Mouse (Mus musculus) limb, embryonic 14.5 days (tissue): Measurements from ENCODE around the gene Fam53b. TPM values are rescaled to one million over a fixed set of nuclear protein-coding genes. Genes with fewer than 3 reads are reported as not detected.

ENCODE experiments used
- ATAC-seq: fragments of 200-750 bp; cut with Nextera tagmentation; 2 replicates; pipeline ENCODE4 v1.8.0; 2017; ENCODE audit warnings: low read depth, moderate number of reproducible peaks, moderate TSS enrichment; ENCODE audit not compliant: low FRiP score
- DNase-seq: peaks from one replicate; pipeline ENCODE4 v3.0.0-alpha.2; 2015; ENCODE audit warnings: low spot score
- H3K27ac ChIP-seq: fragments of 300-500 bp; sonication (generic); replicated peaks from 2 replicates; pipeline ENCODE4 v1.5.1; 2014; ENCODE audit warnings: low read depth, mild to moderate bottlenecking, low read length, moderate library complexity, mixed read lengths
- H3K27me3 ChIP-seq: fragments of 300-500 bp; sonication (generic); 2 replicates; pipeline ENCODE4 v1.6.1; 2014; ENCODE audit warnings: low read length, mixed read lengths; ENCODE audit not compliant: control insufficient read depth, insufficient read depth
- H3K36me3 ChIP-seq: fragments of 300-500 bp; sonication (generic); 2 replicates; pipeline ENCODE4 v1.6.1; 2014; ENCODE audit warnings: mild to moderate bottlenecking, low read length, moderate library complexity, mixed read lengths; ENCODE audit not compliant: control insufficient read depth, insufficient read depth
- H3K4me1 ChIP-seq: fragments of 300-500 bp; sonication (generic); 2 replicates; pipeline ENCODE4 v1.6.1; 2014; ENCODE audit warnings: antibody characterized with exemption, low read length, mixed read lengths; ENCODE audit not compliant: control insufficient read depth, insufficient read depth
- H3K4me2 ChIP-seq: fragments of 300-500 bp; sonication (generic); replicated peaks from 2 replicates; pipeline ENCODE4 v1.6.1; 2014; ENCODE audit warnings: low read depth, mild to moderate bottlenecking, low read length, moderate library complexity; ENCODE audit not compliant: severe bottlenecking
- H3K4me3 ChIP-seq: fragments of 300-500 bp; sonication (generic); replicated peaks from 2 replicates; pipeline ENCODE4 v1.5.1; 2014; ENCODE audit warnings: low read length
- H3K9ac ChIP-seq: fragments of 300-500 bp; sonication (generic); 2 replicates; pipeline ENCODE4 v1.6.1; 2014; ENCODE audit warnings: mild to moderate bottlenecking, low read depth, low read length, moderate library complexity; ENCODE audit not compliant: severe bottlenecking
- H3K9me3 ChIP-seq: fragments of 300-500 bp; sonication (generic); 2 replicates; pipeline ENCODE4 v1.6.1; 2016; ENCODE audit warnings: low read length; ENCODE audit not compliant: control insufficient read depth
- POLR2A ChIP-seq: fragments of 200-500 bp; IDR thresholded peaks from 2 replicates; pipeline ENCODE4 v1.8.0; 2012; ENCODE audit warnings: inconsistent platforms, mild to moderate bottlenecking, moderate library complexity, borderline replicate concordance; ENCODE audit not compliant: insufficient read depth, insufficient read length; ENCODE audit errors: extremely low read depth
- WGBS: fragments of 180-500 bp; shearing (Covaris S2); extraction: QIAGEN DNeasy Blood & Tissue Kit; methylation state at CpG from one replicate; pipeline ENCODE4 v1.1.7; 2014; 5-methylcytosine and 5-hydroxymethylcytosine counted together
- polyA plus RNA-seq, 2 experiments: library from polyadenylated mRNA; depleted of rRNA in 1 of 2; stranded (reverse) in 1 of 2; unstranded in 1 of 2; fragments of >200 nt; fragmentation: Nextera tagmentation in 1 of 2; extraction: Ambion mirVana in 1 of 2; gene quantifications; 2 replicates each; pipeline versions ENCODE4 v1.2.1 to v1.2.3; 2012 to 2014

Gene Fam53b
- polyA plus RNA-seq, 2 experiments, result 15.1 to 20.8 TPM

GRCm38 (mm10) chr7:132761409-132761808, 52.3 kb downstream of the Fam53b start:
- H3K9me3 ChIP-seq, result no peaks in the 10 kb centered on the region
- H3K27me3 ChIP-seq, result no peaks in the 10 kb centered on the region
- no peak for DNase-seq
- no peak for TF ChIP-seq POLR2A
- peaks cover 42% of the 10 kb centered on the region for H3K36me3 ChIP-seq
- 86% methylated on average over 2 of the region's 2 CpGs for WGBS
- H3K27ac ChIP-seq, result no peak overlapping the region
- no peak overlapping the region for H3K4me3 ChIP-seq
- no peak overlapping the region for H3K9ac ChIP-seq
- ATAC-seq, result no peak
- no peak overlapping the region for H3K4me2 ChIP-seq
- peaks cover 10% of the 10 kb centered on the region for H3K4me1 ChIP-seq

- H3K9me3 ChIP-seq, result no peaks in the 10 kb centered on the region
- 79% methylated on average over 6 of the region's 6 CpGs for WGBS
- ATAC-seq (no peak), DNase-seq (no peak)
- H3K27me3 ChIP-seq, result no peaks in the 10 kb centered on the region
- peaks cover 38% of the 10 kb centered on the region for H3K36me3 ChIP-seq
- no peak overlapping the region for H3K9ac ChIP-seq
- no peak overlapping the region for H3K27ac ChIP-seq
- no peak overlapping the region for H3K4me2 ChIP-seq
- H3K4me3 ChIP-seq, result no peak overlapping the region
- no peak for TF ChIP-seq POLR2A
- H3K4me1 ChIP-seq, result peaks cover 7% of the 10 kb centered on the region; the same call in 1 of the 2 replicates
These were observed 53.0 kb downstream of the Fam53b start for GRCm38 (mm10) chr7:132760589-132761180.

- H3K36me3 ChIP-seq, result peaks cover 38% of the 10 kb centered on the region
These were observed 53.8 kb downstream of the Fam53b start for GRCm38 (mm10) chr7:132759926-132760325.

GRCm38 (mm10) chr7:132759405-132759891, 54.2 kb downstream of the Fam53b start:
- ATAC-seq (no peak), DNase-seq (no peak)
- Histone ChIP-seq H3K9me3 (no peaks in the 10 kb centered on the region), H3K9ac (no peak overlapping the region), H3K4me2 (no peak overlapping the region), H3K36me3 (peaks cover 36% of the 10 kb centered on the region), H3K27me3 (no peaks in the 10 kb centered on the region), H3K4me3 (no peak overlapping the region), H3K4me1 (peaks cover 15% of the 10 kb centered on the region), H3K27ac (no peak overlapping the region)
- WGBS, result 97% methylated on average over 19 of the region's 22 CpGs
- TF ChIP-seq POLR2A, result no peak

More at GRCm38 (mm10) chr7:132759926-132760325, 53.8 kb downstream of the Fam53b start:
- 91% methylated on average over 6 of the region's 6 CpGs for whole genome bisulfite sequencing
- Histone ChIP-seq H3K4me1 (peaks cover 10% of the 10 kb centered on the region), H3K4me3 (no peak overlapping the region), H3K9ac (no peak overlapping the region), H3K4me2 (no peak overlapping the region), H3K27me3 (no peaks in the 10 kb centered on the region), H3K27ac (no peak overlapping the region), H3K9me3 (no peaks in the 10 kb centered on the region)
- TF ChIP-seq POLR2A, result no peak
- no peak for ATAC-seq
- DNase-seq, result no peak

- no peak overlapping the region for H3K4me2 ChIP-seq
- TF ChIP-seq POLR2A, result no peak
- peaks cover 21% of the 10 kb centered on the region for H3K4me1 ChIP-seq
- no peak for ATAC-seq
- WGBS, result 80% methylated on average over 5 of the region's 5 CpGs
- H3K4me3 ChIP-seq, result no peak overlapping the region
- H3K27me3 ChIP-seq, result no peaks in the 10 kb centered on the region
- peaks cover 30% of the 10 kb centered on the region for H3K36me3 ChIP-seq
- no peak overlapping the region for H3K9ac ChIP-seq
- DNase-seq, result no peak
- no peaks in the 10 kb centered on the region for H3K9me3 ChIP-seq
- no peak overlapping the region for H3K27ac ChIP-seq
These were observed 54.8 kb downstream of the Fam53b start for GRCm38 (mm10) chr7:132758875-132759274.

GRCm38 (mm10) chr7:132756325-132756724, 57.4 kb downstream of the Fam53b start:
- H3K27ac ChIP-seq, result no peak overlapping the region
- no peak overlapping the region for H3K4me3 ChIP-seq
- WGBS, result 84% methylated on average over 5 of the region's 5 CpGs
- ATAC-seq (no peak), DNase-seq (no peak)
- no peaks in the 10 kb centered on the region for H3K27me3 ChIP-seq
- H3K9me3 ChIP-seq, result no peaks in the 10 kb centered on the region
- peaks cover 28% of the 10 kb centered on the region for H3K4me1 ChIP-seq
- peaks cover 21% of the 10 kb centered on the region for H3K36me3 ChIP-seq
- no peak overlapping the region for H3K4me2 ChIP-seq
- H3K9ac ChIP-seq, result no peak overlapping the region
- TF ChIP-seq POLR2A, result no peak
